Mouse (Mus musculus): ENCODE measurements around the gene Lrmda. TPM values are rescaled to one million over a fixed set of nuclear protein-coding genes. Genes with fewer than 3 reads are reported as not detected.

Lrmda gene
- polyA plus RNA-seq, 1 experiment: 0.14 TPM

DNA sequence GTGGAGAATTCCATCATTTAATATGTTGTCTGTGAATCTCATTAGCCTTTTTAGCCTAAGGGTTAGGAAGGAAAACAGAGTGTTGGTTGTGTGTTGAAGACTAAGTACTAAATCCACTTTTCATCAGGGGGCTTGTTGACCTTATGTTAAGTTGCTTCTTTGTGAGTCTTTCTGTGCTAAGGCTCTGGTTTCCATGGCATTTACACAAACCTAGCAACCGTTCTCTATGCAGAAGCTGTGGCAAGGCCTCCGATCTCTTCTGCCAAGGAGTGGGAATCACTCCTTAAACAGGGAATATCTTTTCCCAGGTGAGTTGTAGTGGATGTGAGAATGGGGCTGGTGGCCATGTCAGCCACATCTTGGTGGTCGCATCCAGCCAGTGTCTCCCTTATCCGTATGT, 432.1 kb downstream of the Lrmda start:
- DNase-seq (ENCODE audit: extremely low spot score in 1 of 2, low spot score in 1 of 2): peak in 1 of 2 experiments; percentile 14

GRCm38 (mm10) chr14:22464314-22464713, 444.8 kb downstream of the Lrmda start:
- no peak for DNase-seq (ENCODE audit: extremely low spot score in 1 of 2, low spot score in 1 of 2)

DNA sequence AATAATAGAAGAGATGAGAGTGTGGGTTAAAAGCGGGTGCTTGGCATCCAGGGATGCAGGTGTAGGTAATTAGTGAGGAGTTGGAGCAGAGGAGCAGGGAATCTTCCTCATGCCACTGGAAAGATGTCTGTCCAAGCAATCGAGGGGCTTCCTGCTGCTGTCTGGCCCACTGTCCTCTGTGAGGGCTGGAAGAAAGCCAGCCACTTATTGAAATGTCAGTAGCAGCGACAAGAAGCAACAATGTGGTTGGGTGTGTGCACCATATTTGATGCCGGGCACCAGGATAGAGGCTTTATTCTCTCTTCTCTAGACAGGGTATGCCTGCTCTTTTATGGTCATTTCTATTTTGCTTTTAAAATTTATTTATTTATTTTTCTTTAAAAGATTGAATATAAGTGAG, 451.5 kb downstream of the Lrmda start:
- no peak for DNase-seq (ENCODE audit: extremely low spot score in 1 of 2, low spot score in 1 of 2)

GRCm38 (mm10) chr14:22473451-22473850, 453.9 kb downstream of the Lrmda start:
- DNase-seq (ENCODE audit: extremely low spot score in 1 of 2, low spot score in 1 of 2): no peak

GRCm38 (mm10) chr14:22473991-22474390, 454.5 kb downstream of the Lrmda start:
- no peak for DNase-seq (ENCODE audit: extremely low spot score in 1 of 2, low spot score in 1 of 2)

GRCm38 (mm10) chr14:22493326-22493725, 473.8 kb downstream of the Lrmda start:
- no peak for DNase-seq (ENCODE audit: extremely low spot score in 1 of 2, low spot score in 1 of 2)

GRCm38 (mm10) chr14:22494290-22494689, 474.8 kb downstream of the Lrmda start:
- no peak for DNase-seq (ENCODE audit: extremely low spot score in 1 of 2, low spot score in 1 of 2)

- no peak for DNase-seq (ENCODE audit: extremely low spot score in 1 of 2, low spot score in 1 of 2)
Observed at GRCm38 (mm10) chr14:22494866-22495265, 475.4 kb downstream of the Lrmda start.

DNA sequence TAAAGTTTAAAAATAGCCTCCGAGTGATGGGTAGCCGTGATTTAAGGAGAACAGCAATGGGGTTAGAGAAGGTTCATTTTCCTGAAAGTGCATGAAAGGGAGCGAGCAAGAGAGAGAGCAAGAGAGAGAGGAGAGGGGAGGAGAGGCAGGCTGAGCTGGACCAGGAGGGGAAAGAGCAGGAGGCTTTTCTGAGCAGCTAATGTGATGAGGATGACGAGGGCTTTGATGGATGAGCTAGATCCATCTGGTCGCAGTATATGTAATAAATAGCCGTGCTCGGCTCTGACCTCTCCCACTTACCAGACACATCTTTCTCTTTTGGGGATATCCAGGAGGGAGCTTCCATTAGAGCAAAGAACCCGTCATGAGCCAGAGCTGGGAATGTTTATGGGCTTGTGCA, 475.8 kb downstream of the Lrmda start:
- no peak for DNase-seq (ENCODE audit: extremely low spot score in 1 of 2, low spot score in 1 of 2)

GRCm38 (mm10) chr14:22497636-22498131, 478.2 kb downstream of the Lrmda start:
- DNase-seq (ENCODE audit: extremely low spot score in 1 of 2, low spot score in 1 of 2): peak in 1 of 2 experiments; percentile 11

- no peak for DNase-seq (ENCODE audit: extremely low spot score in 1 of 2, low spot score in 1 of 2)
Observed at GRCm38 (mm10) chr14:22509747-22510530, 490.4 kb downstream of the Lrmda start.

- no peak for DNase-seq (ENCODE audit: extremely low spot score in 1 of 2, low spot score in 1 of 2)
Observed at GRCm38 (mm10) chr14:22510531-22510785, 490.9 kb downstream of the Lrmda start.

GRCm38 (mm10) chr14:22514362-22515084, 495.0 kb downstream of the Lrmda start:
- no peak for DNase-seq (ENCODE audit: extremely low spot score in 1 of 2, low spot score in 1 of 2)

GRCm38 (mm10) chr14:22530706-22531105, 511.2 kb downstream of the Lrmda start:
- no peak for DNase-seq (ENCODE audit: extremely low spot score in 1 of 2, low spot score in 1 of 2)

DNA sequence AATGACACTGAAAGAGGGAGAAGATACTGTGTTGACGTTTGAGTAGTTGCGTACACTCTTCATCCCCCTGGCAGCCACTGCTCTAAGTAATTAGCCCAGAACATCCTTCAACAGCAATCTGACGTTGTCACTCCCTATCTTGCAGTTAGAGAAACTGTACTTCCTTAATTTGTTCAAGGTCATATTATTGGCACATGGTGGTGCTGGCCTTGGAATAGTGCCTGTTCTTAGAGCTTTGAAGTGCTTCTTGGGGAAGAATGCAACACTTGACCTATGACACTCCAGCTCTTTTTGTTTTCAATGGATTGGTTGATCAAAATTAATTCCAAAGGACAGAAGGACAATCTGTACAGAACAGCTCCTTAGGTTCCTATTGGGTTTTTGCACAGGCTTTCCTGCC, 514.0 kb downstream of the Lrmda start:
- DNase-seq (ENCODE audit: extremely low spot score in 1 of 2, low spot score in 1 of 2): no peak

DNA sequence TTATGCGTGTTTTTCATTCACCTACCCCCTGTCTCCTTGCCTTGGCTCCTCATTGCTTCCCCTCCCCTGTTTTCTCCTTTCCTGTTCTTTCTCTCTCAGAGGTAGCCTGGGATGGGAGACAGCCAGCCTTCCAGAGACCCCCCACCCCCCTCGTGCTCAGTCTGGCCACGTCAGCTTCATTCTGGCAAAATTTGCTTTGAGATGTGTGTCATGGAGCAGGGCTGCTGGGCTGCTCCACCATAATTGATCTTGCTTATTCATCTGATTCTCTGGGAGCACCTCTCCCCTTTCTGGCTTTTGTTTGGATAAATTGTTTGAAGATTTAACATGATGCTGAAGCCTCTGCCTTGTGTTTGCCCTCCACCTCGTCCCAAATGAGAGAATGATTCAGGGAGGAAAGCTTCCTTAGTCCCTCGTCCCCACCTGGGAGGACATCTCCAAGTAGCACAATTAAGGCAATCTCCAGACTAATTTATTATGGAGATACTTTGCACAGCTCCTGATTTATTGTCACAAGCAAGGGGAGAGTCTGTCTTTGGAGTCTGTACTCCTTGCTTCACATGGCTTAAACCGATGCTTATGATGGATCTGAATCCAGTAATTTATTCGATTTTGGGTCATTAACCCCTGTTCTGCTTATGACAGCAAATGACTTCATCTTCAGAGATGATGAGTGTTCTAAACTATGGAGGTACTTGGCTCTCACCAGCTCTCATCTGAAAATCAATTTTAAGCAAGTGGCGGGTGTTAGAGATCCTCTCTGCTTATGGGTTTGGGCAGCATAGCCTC, 526.6 kb downstream of the Lrmda start:
- DNase-seq (ENCODE audit: extremely low spot score in 1 of 2, low spot score in 1 of 2): no peak

DNA sequence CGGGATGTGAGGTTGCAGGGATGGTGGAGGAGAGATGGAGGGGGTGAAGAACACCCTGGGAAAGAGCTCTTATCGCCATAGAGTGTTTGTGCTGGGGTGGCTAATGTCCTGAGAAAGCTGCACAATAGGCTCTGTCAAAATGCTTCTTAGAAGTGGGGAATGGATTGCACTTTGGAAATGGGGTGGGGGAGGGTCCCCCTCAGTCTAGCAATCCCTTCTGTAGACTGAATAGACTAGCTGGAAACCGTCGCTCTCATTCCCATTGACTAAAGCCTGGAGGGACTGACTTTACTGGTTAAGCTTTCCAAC, 527.1 kb downstream of the Lrmda start:
- DNase-seq (ENCODE audit: extremely low spot score in 1 of 2, low spot score in 1 of 2): no peak

GRCm38 (mm10) chr14:22548286-22548685, 528.8 kb downstream of the Lrmda start:
- DNase-seq (ENCODE audit: extremely low spot score in 1 of 2, low spot score in 1 of 2): no peak

- DNase-seq (ENCODE audit: extremely low spot score in 1 of 2, low spot score in 1 of 2): no peak
Observed at GRCm38 (mm10) chr14:22549166-22549565, 529.7 kb downstream of the Lrmda start.

GRCm38 (mm10) chr14:22552358-22552757, 532.8 kb downstream of the Lrmda start:
- no peak for DNase-seq (ENCODE audit: extremely low spot score in 1 of 2, low spot score in 1 of 2)

- DNase-seq (ENCODE audit: extremely low spot score in 1 of 2, low spot score in 1 of 2): no peak
Observed at GRCm38 (mm10) chr14:22552841-22553240, 533.3 kb downstream of the Lrmda start.

All from frontal cortex, adult 2 months (tissue).